Mouse (Mus musculus): ENCODE data around the gene Iqgap1. TPM values are rescaled to one million over a fixed set of nuclear protein-coding genes. Genes with fewer than 3 reads are reported as not detected.
"Not testable (repeated sequence)": the region's sequence is repeated elsewhere in the genome, so short reads cannot be mapped to it uniquely, and the experiment has no call there.

The Iqgap1 gene
- total RNA-seq, 2 experiments from 2014 or later = 18.1 TPM

DNA sequence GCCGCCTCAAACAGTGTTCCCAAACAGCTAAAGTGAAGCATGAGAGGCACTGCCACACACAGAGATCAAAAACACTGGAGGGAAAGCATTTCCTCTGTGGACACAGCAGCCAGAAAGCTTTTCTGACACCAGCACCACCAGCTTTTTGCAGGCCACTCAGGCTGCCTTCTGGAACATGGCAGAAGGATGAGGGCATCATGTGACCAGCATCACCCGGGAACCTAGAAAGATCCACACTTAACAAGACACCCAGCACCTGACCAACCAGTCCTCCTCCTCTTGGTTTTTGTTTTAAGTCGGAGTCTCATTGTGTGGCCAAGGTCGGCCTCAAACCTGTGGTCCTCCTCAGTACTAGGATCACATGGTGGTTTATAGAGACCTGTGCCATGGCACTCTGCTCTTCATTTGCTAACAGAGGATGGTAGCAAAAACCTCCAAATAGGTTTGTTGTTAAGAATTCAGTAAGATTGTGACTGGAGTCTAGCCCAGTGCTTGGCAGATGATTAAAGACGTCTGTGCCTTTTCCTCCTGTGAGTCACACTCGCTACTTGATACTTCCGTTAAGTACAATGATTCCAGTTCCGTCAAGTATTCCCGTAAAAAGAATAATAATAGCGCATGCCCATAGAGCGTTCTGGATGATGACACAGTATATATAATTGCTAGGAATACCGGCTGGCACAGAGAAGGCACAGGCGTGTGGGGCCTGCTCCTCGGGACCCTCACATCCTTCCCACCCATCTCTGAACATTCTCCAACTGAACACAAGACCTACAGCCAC is 51.8 kb downstream of the Iqgap1 start:
- DNase-seq (ENCODE audit: low spot score in 2 of 2) = peak in 1 of 2 experiments; percentile 57

GRCm38 (mm10) chr7:80770466-80770865 is 55.3 kb downstream of the Iqgap1 start:
- no peak for DNase-seq (ENCODE audit: low spot score in 2 of 2)

GRCm38 (mm10) chr7:80766861-80767312 is 58.9 kb downstream of the Iqgap1 start:
- DNase-seq (ENCODE audit: low spot score in 2 of 2) = peak; percentile 69 to 80

- peak; percentile 34 to 66 for DNase-seq (ENCODE audit: low spot score in 2 of 2)
Measured at GRCm38 (mm10) chr7:80766072-80766471, 59.7 kb downstream of the Iqgap1 start.

DNA sequence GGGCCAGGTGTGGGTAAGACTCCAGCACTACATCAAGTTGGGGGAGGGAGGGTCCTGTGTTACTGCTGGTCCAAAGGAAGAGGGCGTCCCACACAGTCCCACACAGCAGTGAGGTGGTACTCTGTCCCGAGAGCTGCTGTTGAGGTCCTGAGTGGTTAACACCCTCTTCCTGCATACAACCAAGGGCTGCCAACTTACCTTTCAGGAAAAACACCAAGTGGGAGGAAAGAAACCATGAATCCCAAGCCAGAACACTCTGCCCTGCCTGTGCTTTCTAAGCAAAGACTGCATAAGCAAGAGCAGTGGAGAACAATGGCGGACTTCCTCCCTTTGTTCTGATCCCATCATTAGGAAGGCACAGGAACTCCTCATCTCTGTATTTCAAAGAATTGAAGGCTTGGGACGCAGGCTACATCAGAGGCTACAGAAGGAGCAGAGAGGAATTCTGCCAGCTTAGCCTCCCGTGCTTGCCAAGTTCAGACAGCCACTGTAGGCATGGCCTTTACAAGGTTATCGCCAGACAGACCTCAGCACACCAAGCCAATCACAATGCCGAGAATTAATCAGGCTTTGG is 61.8 kb downstream of the Iqgap1 start:
- no peak for DNase-seq (ENCODE audit: low spot score in 2 of 2)

DNA sequence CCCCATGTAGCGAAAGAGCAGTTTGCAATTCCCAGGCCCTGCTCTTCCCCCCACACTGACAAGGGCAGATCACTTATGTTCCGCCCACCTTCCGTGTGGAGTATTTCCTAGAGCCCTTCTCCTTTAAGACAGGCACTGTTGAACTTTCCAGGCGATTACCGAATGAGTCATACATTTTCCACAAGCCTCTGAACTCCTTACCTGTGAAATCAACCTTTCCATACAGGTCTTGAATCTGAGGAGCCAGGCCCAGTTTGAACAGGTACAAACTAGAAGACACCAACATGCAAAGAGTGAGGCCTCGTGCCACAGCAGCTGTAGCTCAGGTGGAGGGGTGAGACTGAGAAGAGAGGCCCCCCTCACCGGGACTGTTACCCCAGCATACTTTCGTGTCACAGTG is 63.5 kb downstream of the Iqgap1 start:
- DNase-seq (ENCODE audit: low spot score in 2 of 2) = no peak

- no peak for DNase-seq (ENCODE audit: low spot score in 2 of 2)
Measured at GRCm38 (mm10) chr7:80754086-80754485, 71.7 kb downstream of the Iqgap1 start.

DNA sequence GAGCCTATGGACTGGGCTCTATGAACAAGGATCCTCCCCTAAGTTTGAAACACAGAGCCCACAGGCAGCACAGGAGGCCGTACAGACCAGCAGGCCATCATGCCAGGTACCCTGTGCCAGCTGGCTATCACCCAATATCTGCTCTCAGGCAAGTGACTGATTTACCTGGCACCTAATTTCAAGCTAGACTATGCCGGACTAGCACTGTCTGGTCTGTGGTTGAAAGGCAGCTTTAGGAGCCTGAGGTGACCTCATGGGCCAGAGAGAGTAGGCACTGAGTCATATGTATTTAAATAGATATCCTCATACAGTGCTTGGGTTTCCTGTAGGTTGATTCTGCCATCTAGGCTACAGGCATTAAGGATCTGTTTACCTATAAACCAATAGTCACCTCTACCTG is 72.2 kb downstream of the Iqgap1 start:
- no peak for DNase-seq (ENCODE audit: low spot score in 2 of 2)

DNA sequence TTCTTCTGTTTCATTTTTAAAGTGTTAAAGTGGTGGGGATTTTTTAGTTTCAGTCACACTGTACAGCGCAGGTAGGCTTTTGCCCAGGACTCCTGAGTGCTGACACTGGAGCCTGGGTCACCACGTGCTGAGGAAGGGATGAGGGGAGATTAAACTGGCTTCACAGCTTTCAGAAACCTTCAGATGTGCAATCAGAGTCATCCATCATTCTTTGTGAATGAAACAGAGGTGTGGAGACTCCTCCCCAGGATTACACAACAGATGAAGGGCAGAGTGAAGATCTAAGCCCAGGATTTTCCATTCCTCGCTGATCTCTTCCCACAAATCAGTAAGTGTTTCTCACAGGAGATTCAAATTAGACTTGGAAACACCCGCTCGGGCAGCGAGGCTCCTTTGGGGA is 76.2 kb downstream of the Iqgap1 start:
- DNase-seq (ENCODE audit: low spot score in 2 of 2) = no peak

DNA sequence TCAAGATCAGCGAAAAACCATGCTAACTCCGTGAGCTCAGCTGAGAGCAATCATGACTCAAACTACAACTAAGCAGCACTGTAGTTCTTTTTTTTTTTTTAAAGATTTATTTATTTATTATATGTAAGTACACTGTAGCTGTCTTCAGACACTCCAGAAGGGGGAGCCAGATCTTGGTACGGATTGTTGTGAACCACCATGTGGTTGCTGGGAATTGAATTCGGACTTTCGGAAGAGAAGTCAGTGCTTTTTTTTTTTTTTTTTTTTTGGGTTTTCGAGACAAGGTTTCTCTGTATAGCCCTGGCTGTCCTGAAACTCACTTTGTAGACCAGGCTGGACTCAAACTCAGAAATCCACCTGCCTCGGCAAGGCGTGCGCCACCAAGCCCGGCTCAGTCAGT is 76.7 kb downstream of the Iqgap1 start:
- not testable (repeated sequence) for DNase-seq (ENCODE audit: low spot score in 2 of 2)

DNA sequence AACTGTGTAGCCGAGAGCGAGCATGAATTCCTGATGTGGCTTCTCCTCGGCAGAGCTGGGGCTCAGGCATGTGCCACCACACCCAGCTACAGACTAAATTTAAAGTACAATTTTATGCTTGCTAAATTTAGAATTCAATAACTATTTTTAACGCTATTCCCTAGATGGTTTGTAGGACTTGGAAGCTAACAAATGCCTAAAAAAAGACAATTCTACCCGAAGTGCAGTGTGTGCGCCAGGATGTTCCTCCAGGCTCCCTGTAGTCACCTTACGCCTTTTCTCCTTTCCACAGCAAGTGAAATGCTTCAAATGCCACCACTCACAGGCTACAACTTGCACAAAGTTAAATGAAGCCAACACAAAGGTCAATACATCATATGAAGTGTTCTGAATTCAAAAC is 78.4 kb downstream of the Iqgap1 start:
- no peak for DNase-seq (ENCODE audit: low spot score in 2 of 2)

- no peak for DNase-seq (ENCODE audit: low spot score in 2 of 2)
Measured at GRCm38 (mm10) chr7:80746166-80746761, 79.5 kb downstream of the Iqgap1 start.

DNA sequence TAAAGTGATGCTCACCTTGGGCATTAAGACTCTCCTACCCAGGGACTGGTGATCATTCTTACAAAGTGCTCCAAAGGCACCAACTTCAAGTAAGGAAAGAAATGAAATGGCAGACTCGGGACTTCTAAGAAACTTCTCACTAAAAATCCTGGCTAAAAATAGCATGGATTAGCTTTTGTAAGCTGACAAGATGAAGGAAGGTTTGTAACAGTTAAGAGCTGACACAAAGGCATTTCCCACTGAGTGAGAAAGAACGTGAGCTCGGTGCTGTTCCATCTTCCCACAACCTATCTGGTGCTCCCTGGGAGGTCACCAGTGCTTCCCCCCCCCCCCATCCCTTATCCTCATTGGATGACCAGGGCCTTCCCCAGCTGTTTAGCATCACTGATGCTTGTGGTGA is 80.0 kb downstream of the Iqgap1 start:
- DNase-seq (ENCODE audit: low spot score in 2 of 2) = no peak

GRCm38 (mm10) chr7:80745250-80745649 is 80.5 kb downstream of the Iqgap1 start:
- DNase-seq (ENCODE audit: low spot score in 2 of 2) = no peak

DNA sequence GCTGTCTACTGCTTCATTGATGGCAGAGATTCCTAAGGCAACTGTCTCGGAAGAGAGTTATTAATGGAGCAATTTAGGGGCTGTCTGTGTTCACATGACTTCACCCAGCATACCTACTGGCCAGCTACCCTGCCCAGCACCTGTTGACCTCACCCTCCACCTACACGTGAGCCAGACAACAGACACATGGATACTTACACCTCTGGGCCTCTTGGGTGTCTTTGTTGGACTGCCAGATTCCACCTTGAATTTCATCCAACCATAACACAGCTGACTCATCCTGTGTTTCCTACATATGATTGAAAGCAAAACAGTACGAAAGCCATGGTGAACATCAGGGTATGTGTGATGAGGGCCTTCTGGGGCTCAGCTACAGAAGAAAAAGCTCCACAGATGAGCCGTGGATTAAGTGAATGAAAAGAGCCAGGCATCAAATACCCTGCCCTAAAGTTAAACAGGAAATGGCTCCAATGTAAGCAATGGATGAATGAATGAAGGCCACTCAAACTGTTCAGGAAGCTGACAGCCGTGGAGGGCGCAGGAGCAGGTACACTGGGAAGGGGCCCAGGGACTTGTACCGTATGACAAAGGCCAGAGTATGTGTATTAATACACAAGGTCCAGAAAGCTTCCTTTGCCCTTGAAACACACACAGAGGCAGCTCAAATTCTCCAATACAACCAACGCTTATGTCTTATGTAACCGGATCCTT is 81.7 kb downstream of the Iqgap1 start:
- no peak for DNase-seq (ENCODE audit: low spot score in 2 of 2)

GRCm38 (mm10) chr7:80742671-80743070 is 83.1 kb downstream of the Iqgap1 start:
- DNase-seq (ENCODE audit: low spot score in 2 of 2) = no peak

GRCm38 (mm10) chr7:80740954-80741353 is 84.8 kb downstream of the Iqgap1 start:
- DNase-seq (ENCODE audit: low spot score in 2 of 2) = peak; percentile 53 to 69

DNA sequence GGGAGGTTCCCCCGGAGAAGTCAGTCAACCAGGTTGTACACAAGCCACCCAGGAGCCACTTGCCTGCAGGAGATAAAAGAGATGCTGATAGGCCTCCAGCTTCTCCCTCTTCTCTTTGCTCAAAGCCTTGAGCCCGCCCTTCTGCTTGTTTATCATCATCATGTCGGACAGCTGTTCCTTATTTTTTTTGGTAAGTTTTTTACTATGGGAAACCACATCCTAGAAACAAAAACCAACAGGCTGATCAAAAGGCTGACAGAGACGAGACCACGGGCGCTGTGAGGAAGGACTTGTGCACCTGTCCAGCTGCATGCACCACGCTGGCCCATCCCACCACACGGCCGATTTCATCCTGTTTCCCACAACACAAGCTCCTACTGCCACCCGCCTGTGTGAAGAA is 89.6 kb downstream of the Iqgap1 start:
- DNase-seq (ENCODE audit: low spot score in 2 of 2) = no peak

DNA sequence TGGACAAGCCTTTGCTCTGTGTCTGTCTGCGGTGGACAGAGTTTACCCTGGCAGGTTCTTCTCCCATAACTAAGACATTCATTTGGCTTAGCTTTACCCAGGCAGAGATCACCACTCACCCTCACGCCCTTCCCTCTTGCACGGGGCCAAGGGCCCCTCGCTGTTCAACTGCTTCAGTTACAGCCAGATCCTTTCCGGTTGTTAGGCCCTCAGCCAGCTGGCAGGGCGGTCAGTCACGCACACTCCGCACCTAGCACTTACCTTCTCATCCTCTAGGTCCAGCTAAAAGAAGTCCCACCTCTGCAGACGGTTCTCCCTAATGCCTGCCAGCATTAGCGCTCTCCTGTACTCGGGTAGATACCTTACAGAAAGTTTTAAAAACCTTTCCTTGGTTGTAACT is 92.8 kb downstream of the Iqgap1 start:
- DNase-seq (ENCODE audit: low spot score in 2 of 2) = no peak

GRCm38 (mm10) chr7:80729662-80730061 is 96.1 kb downstream of the Iqgap1 start:
- peak; percentile 58 to 80 for DNase-seq (ENCODE audit: low spot score in 2 of 2)

- peak; percentile 64 to 72 for DNase-seq (ENCODE audit: low spot score in 2 of 2)
Measured at GRCm38 (mm10) chr7:80721041-80721440, 104.7 kb downstream of the Iqgap1 start.

- no peak for DNase-seq (ENCODE audit: low spot score in 2 of 2)
Measured at GRCm38 (mm10) chr7:80719582-80719981, 106.2 kb downstream of the Iqgap1 start.
